ENCODE assay signal across 7 mouse cellular contexts in genomic region chr2:167155541-167155973, GRCm38 (mm10). TPM values are rescaled to one million over a fixed set of nuclear protein-coding genes. Genes with fewer than 3 reads are reported as not detected.
A peak's percentile ranks its signal among the peaks of the same experiment; 100 is the strongest.
DNase-seq lines count a peak whose midpoint lies in the region; ATAC-seq and TF ChIP-seq lines count a peak whose summit lies in the region.

No protein-coding gene starts in this region.

- no peak overlapping the region for H3K4me2 ChIP-seq in lung, embryonic 16.5 days (ENCODE audit: low read depth, low read length)
- H3K4me2 ChIP-seq in forebrain, postnatal 0 days (ENCODE audit: low read depth) = no peak overlapping the region
- no peak overlapping the region for H3K4me2 ChIP-seq in stomach, embryonic 14.5 days (replicated peaks; ENCODE audit: low read depth, low read length)

- H3K27me3 ChIP-seq in lung, embryonic 16.5 days (ENCODE audit: control insufficient read depth, insufficient read depth, low read depth, low read length) = no peaks in the 10 kb centered on the region
- no peaks in the 10 kb centered on the region for H3K27me3 ChIP-seq in forebrain, postnatal 0 days (ENCODE audit: insufficient read depth, low read length)
- H3K27me3 ChIP-seq in stomach, embryonic 14.5 days (ENCODE audit: control insufficient read depth, insufficient read depth, low read length) = no peaks in the 10 kb centered on the region

- 39% methylated on average over 4 of the region's 4 CpGs for WGBS in lung, embryonic 16.5 days
- 22% methylated on average over 4 of the region's 4 CpGs for WGBS in forebrain, postnatal 0 days
- WGBS in stomach, embryonic 14.5 days = 52% methylated on average over 4 of the region's 4 CpGs

- H3K9ac ChIP-seq in lung, embryonic 16.5 days (ENCODE audit: low read length) = no peak overlapping the region
- no peak overlapping the region for H3K9ac ChIP-seq in forebrain, postnatal 0 days
- no peak overlapping the region for H3K9ac ChIP-seq in stomach, embryonic 14.5 days (replicated peaks; ENCODE audit: low read depth, low read length)

- peak; percentile 60 for ATAC-seq in lung, embryonic 16.5 days (ENCODE audit: low read depth)
- peak; percentile 51 for ATAC-seq in forebrain, postnatal 0 days
- ATAC-seq in stomach, embryonic 14.5 days (ENCODE audit: insufficient number of reproducible peaks, insufficient read depth, low FRiP score, low read depth) = peak; percentile 69

- no peaks in the 10 kb centered on the region for H3K4me1 ChIP-seq in lung, embryonic 16.5 days (replicated peaks; ENCODE audit: control insufficient read depth, insufficient read depth, low read length)
- H3K4me1 ChIP-seq in forebrain, postnatal 0 days (ENCODE audit: insufficient read depth) = no peaks in the 10 kb centered on the region
- H3K4me1 ChIP-seq in stomach, embryonic 14.5 days (ENCODE audit: control insufficient read depth, insufficient read depth, low read length) = peaks cover 6% of the 10 kb centered on the region; the same call in 1 of the 2 replicates

- no peaks in the 10 kb centered on the region for H3K36me3 ChIP-seq in lung, embryonic 16.5 days (ENCODE audit: control insufficient read depth, insufficient read depth, low read length)
- H3K36me3 ChIP-seq in forebrain, postnatal 0 days (ENCODE audit: insufficient read depth) = no peaks in the 10 kb centered on the region
- H3K36me3 ChIP-seq in stomach, embryonic 14.5 days (ENCODE audit: control insufficient read depth, insufficient read depth, low read length) = no peaks in the 10 kb centered on the region

- H3K9me3 ChIP-seq in lung, embryonic 16.5 days (ENCODE audit: control insufficient read depth, low read length) = no peaks in the 10 kb centered on the region
- no peaks in the 10 kb centered on the region for H3K9me3 ChIP-seq in forebrain, postnatal 0 days (ENCODE audit: low read length)
- no peaks in the 10 kb centered on the region for H3K9me3 ChIP-seq in stomach, embryonic 14.5 days (ENCODE audit: control insufficient read depth, low read depth, low read length)

- no peak overlapping the region for H3K27ac ChIP-seq in lung, embryonic 16.5 days (ENCODE audit: low read length)
- H3K27ac ChIP-seq in forebrain, postnatal 0 days (ENCODE audit: low read depth, low read length) = no peak overlapping the region
- peak overlapping the region; percentile 39; the same call in 1 of the 2 replicates for H3K27ac ChIP-seq in stomach, embryonic 14.5 days (ENCODE audit: low read length)

- no peak overlapping the region for H3K4me3 ChIP-seq in lung, embryonic 16.5 days (ENCODE audit: low read length)
- H3K4me3 ChIP-seq in forebrain, postnatal 0 days (ENCODE audit: low read depth, low read length) = no peak overlapping the region
- no peak overlapping the region for H3K4me3 ChIP-seq in stomach, embryonic 14.5 days (ENCODE audit: low read depth, low read length)

- DNase-seq in lung, postnatal 25 days (ENCODE audit: low spot score) = no peak
- DNase-seq in forebrain, postnatal 0 days = no peak
- DNase-seq in left cerebral cortex, adult 9 months (ENCODE audit: low spot score in 2 of 2) = peak; percentile 54 to 76
- DNase-seq in T-cell, adult 2 months (ENCODE audit: low spot score) = no peak
- DNase-seq in gastrocnemius, adult 18-20 months (ENCODE audit: low spot score) = no peak

- TF ChIP-seq CTCF in forebrain, postnatal 0 days (IDR thresholded peaks at IDR 0.05; ENCODE audit: low read depth) = no peak

RNA-seq across cellular contexts. Expression of gene Kcnb1, which starts 34.4 kb away (rescaled TPM):
- polyA plus RNA-seq in lung, embryonic 16.5 days (2015; fragmentation: Nextera tagmentation; extraction: Ambion mirVana) = 0.45 and 0.65 TPM in 2 replicates
- 15.5 and 21.8 TPM in 2 replicates for total RNA-seq in forebrain, postnatal 0 days (2014; rRNA removed)
- 2.9 and 4.1 TPM in 2 replicates for polyA plus RNA-seq in forebrain, postnatal 0 days (2015; fragmentation: Nextera tagmentation; extraction: Ambion mirVana)
- polyA plus RNA-seq in stomach, embryonic 14.5 days (2014; fragmentation: Nextera tagmentation; extraction: Ambion mirVana) = 2.1 and 2.5 TPM in 2 replicates
- 10 to 100 TPM; 22.2 to 25.8 TPM for total RNA-seq in gastrocnemius, adult 18-20 months (2021)

Comparison
In these comparisons a context has a peak if more than half of its experiments do, and no peak if none do; other contexts are left out.
1. DNase-seq: peak in left cerebral cortex, adult 9 months (2 of 2); none in lung, postnatal 25 days (single experiment), forebrain, postnatal 0 days (single experiment), T-cell, adult 2 months (single experiment) and gastrocnemius, adult 18-20 months (single experiment).
2. Peak in every context shown above with its lines, with median percentiles within 50 percentile points of each other: ATAC-seq.